Mouse (Mus musculus): ENCODE measurements around the gene Kdelc2.

The Kdelc2 gene

GRCm38 (mm10) chr9:53383951-53384866, at the start of gene Kdelc2:
Gene Kdelc2 (plus strand): TSS chr9:53384025.
- DNase-seq (ENCODE audit: low spot score): peak; percentile 89

GRCm38 (mm10) chr9:53335131-53335530, 48.7 kb upstream of the Kdelc2 start:
- no peak for DNase-seq (ENCODE audit: low spot score)

- no peak for DNase-seq (ENCODE audit: low spot score)
These were observed 44.2 kb upstream of the Kdelc2 start for GRCm38 (mm10) chr9:53339603-53340002.

GRCm38 (mm10) chr9:53340328-53340916, 43.4 kb upstream of the Kdelc2 start:
- no peak for DNase-seq (ENCODE audit: low spot score)

GRCm38 (mm10) chr9:53340969-53341368, 42.9 kb upstream of the Kdelc2 start:
- no peak for DNase-seq (ENCODE audit: low spot score)

DNA sequence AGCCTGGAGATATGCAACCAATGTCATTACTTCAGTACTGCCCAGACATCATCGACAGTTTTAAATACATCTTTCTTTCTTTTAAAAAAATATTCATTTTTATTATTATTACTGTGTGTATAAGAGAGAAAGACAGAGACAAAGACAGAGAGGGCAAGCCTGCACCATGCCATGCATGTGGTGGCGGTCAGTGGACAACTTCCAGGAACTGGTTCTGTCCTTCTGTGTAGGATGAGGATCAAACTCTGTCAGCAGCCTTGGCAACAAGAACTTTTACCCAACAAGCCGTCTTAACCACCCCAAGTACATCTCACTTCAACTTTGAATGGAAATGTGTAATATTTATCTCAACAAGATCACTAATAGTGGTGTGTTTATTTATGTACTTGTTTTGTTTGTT, 41.8 kb upstream of the Kdelc2 start:
- no peak for DNase-seq (ENCODE audit: low spot score)

DNA sequence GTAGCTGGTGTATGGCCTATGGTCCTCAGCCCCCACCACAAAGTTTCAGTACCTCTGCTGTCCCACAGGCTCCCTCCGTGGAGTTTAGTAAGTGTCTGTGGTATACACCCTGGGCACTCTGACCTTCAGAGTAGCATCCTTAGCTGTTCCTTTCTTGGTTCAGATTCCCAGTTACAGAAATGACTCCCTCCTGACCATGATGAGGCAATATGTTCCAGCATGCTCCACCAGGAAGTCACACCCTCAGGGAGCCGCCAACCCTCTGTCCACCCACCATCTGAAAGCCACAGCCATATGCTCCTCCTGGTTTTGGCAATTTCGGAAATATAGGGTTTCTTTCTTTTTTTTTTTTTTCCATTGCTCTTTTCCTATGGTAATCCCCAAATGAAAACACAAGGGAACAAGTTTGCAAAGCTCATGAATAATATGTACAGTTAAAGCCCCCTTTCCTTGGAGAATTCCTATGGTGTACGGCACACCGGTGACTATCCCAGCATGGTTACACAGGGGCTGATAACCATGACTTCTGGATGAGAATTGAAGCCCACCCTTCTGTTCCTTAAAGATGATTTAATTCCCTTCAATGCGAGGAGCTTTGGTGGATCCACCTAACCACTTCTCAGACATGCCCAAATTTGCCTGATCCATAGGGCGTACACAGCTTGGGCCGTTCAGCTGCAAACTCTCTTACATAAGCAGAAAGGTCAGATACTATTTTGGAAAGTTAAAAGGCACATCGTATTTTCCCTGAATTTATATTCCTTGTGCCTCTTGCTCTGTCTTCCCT, 39.0 kb upstream of the Kdelc2 start:
- DNase-seq (ENCODE audit: low spot score): no peak

DNA sequence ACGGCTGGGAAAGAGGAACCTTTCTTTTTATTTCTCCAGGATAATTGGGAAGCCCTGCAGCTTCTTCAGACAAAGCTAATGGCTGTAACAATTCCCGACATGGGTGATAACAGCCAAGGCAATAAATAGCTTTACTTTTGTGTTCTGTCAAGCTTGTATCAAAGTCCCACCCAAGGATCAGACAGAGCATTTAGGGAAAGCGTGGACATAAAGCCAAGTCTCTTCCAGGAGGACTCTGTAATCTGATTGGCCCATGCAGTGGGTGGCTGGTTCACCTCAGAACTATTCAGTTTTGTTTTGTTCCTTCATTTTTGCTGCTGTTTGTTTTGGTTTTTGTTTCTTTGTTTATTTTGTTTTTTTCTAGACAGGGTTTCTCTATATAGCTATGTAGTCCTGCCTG, 38.1 kb upstream of the Kdelc2 start:
- no peak for DNase-seq (ENCODE audit: low spot score)

GRCm38 (mm10) chr9:53346402-53346801, 37.4 kb upstream of the Kdelc2 start:
- DNase-seq (ENCODE audit: low spot score): no peak

DNA sequence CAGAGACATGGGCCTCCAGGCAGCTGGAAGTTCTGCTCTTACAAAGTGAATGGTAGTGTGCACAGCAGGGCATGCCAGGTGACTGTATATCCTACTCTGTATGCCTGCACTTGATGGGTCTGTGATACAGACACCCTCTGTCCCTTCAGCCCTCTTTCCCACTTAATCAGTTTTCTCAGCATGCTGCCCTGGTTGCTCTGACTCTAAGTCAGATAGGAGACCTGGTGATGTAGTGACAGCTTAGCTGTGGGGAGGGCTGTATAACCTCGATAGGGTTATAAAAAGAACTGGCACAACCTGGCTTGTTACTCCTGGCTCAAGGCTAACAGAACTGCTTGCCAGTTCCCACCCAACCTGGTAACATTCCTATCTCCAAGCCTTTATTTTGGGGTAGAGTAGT, 34.6 kb upstream of the Kdelc2 start:
- DNase-seq (ENCODE audit: low spot score): no peak

DNA sequence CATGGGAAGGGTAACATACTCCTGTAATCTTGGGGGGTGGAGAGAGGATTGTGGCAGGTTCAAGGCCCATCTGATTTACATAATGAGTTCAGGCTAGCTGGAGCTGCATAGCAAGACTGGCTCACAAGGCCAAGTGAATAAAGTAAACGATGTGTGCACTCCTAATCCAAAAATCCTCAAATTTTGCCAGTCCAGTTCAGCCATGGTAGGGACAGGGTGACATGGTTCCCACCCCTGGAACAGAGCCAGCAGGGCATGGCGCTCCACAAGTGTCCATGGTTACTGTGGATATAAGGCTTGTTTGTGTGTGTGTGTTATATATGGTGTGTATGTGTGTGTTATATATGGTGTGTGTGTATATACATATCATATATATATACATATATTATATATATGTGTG, 33.5 kb upstream of the Kdelc2 start:
- DNase-seq (ENCODE audit: low spot score): no peak

GRCm38 (mm10) chr9:53351899-53352298, 31.9 kb upstream of the Kdelc2 start:
- no peak for DNase-seq (ENCODE audit: low spot score)

GRCm38 (mm10) chr9:53353161-53353560, 30.7 kb upstream of the Kdelc2 start:
- DNase-seq (ENCODE audit: low spot score): no peak

- DNase-seq (ENCODE audit: low spot score): no peak
These were observed 27.3 kb upstream of the Kdelc2 start for GRCm38 (mm10) chr9:53356219-53357155.

GRCm38 (mm10) chr9:53371339-53371738, 12.5 kb upstream of the Kdelc2 start:
- DNase-seq (ENCODE audit: low spot score): no peak

- DNase-seq (ENCODE audit: low spot score): no peak
These were observed 7.9 kb upstream of the Kdelc2 start for GRCm38 (mm10) chr9:53375907-53376306.

- DNase-seq (ENCODE audit: low spot score): peak; percentile 40
These were observed 7.0 kb upstream of the Kdelc2 start for GRCm38 (mm10) chr9:53376820-53377219.

- DNase-seq (ENCODE audit: low spot score): no peak
These were observed 6.2 kb upstream of the Kdelc2 start for GRCm38 (mm10) chr9:53377597-53377996.

DNA sequence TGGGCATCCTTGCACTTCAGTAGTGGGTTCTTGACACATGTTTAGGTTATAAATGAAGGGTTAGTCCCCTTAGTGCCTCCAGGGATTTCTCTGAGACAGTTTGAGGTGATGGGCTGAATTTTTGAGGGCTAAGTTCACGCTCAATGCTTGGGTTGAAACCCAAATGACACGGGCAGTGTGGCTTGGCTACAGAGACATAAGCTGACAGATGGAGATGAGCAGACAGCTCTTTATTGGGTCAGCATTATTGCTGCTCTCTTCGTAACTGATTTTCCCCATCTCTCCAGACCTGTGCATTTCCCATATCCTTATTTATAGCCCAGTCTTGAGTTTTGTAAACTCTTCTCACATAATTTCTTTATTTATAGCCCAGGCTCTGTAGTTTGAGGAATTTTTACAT, 5.7 kb upstream of the Kdelc2 start:
- DNase-seq (ENCODE audit: low spot score): no peak

DNA sequence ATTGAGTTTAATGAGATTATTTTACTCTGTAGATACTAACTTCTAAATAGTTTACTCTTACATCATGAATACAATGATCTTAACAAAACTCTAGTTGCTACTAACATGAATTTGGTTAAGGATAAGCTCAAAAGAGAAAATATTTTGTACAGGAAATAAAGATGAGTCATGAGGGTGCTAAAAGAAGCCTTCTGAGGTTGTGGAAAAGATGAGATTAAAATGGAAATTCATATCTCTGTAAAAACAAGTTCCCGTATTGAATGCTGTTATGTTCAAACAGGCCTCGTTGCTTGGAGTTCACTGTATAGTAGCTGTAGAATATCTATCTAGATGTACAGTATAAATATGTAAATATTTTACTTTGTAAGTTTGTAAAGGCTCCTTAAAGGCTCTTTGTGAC, 3.2 kb upstream of the Kdelc2 start:
- no peak for DNase-seq (ENCODE audit: low spot score)

DNA sequence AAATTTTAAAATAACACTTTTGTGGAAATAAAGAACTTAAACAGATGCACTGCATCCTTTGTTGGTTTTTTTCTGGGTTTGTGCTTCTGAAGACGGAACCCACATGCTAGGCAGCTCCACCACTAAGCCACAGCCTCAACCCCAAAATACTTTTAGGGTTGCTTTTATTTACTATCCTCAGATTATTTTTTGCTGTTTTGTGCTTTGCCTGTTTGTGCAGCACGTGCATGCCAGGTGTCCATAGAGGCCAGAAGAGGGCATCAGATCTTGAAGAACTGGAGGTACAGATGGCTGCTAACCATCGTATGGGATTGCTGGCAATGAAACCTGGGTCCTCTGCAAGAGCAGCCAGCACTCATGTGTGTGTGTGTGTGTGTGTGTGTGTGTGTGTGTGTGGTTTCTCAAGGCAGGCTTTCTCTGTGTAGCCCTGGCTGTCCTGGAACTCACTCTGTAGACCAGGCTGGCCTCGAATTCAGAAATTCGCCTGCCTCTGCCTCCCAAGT, 2.7 kb upstream of the Kdelc2 start:
- no peak for DNase-seq (ENCODE audit: low spot score)
